Mouse (Mus musculus) embryonic fibroblast, embryonic 13.5 days (primary cell): ENCODE data around the gene Mdfic. TPM values are rescaled to one million over a fixed set of nuclear protein-coding genes. Genes with fewer than 3 reads are reported as not detected.

Experiments used
- H3K27ac ChIP-seq: 2 replicates; pipeline ENCODE4 v1.5.1; 2012; ENCODE audit warnings: low read length, control low read depth, inconsistent platforms; ENCODE audit not compliant: insufficient read depth
- H3K4me1 ChIP-seq: 2 replicates; pipeline ENCODE4 v1.6.1; 2011; ENCODE audit warnings: low read length; ENCODE audit not compliant: control insufficient read depth, insufficient read depth
- H3K4me3 ChIP-seq: 2 replicates; pipeline ENCODE4 v1.5.1; 2011; ENCODE audit warnings: mild to moderate bottlenecking, control low read depth, low read length; ENCODE audit not compliant: insufficient read depth
- CTCF ChIP-seq: IDR thresholded peaks from 2 replicates; pipeline ENCODE4 v1.5.1; 2011; ENCODE audit warnings: mild to moderate bottlenecking, control low read depth, low read length, moderate library complexity, borderline replicate concordance; ENCODE audit not compliant: insufficient read depth
- POLR2A ChIP-seq: IDR thresholded peaks from 2 replicates; pipeline ENCODE4 v1.6.1; 2011; ENCODE audit warnings: low read depth, mild to moderate bottlenecking, control low read depth, low read length, moderate library complexity
- polyA plus RNA-seq: library from polyadenylated mRNA; stranded (reverse); fragments of >200 nt; gene quantifications from 2 replicates; pipeline ENCODE4 v1.2.4, GENCODE M21; 2011; ENCODE audit warnings: low read depth; ENCODE audit not compliant: missing spikeins, insufficient read length

The Mdfic gene
- polyA plus RNA-seq, 1 experiment: 73.6 TPM

- Histone ChIP-seq H3K4me1 (peaks cover 14% of the 10 kb centered on the region; the same call in 1 of the 2 replicates), H3K4me3 (no peak overlapping the region), H3K27ac (no peak overlapping the region)
- TF ChIP-seq CTCF (no peak), POLR2A (no peak)
These were observed 3.8 kb downstream of the Mdfic start for GRCm38 (mm10) chr6:15724304-15724703.

GRCm38 (mm10) chr6:15726422-15726821, 6.0 kb downstream of the Mdfic start:
- Histone ChIP-seq H3K4me1 (peaks cover 24% of the 10 kb centered on the region), H3K27ac (0 out of 2 replicates have a peak overlapping the region, but pooled peaks have one; percentile 40), H3K4me3 (no peak overlapping the region)
- TF ChIP-seq CTCF (no peak), POLR2A (no peak)

GRCm38 (mm10) chr6:15727681-15728410, 7.4 kb downstream of the Mdfic start:
- TF ChIP-seq POLR2A (no peak), CTCF (no peak)
- Histone ChIP-seq H3K27ac (peak overlapping the region; percentile 83), H3K4me3 (no peak overlapping the region), H3K4me1 (peaks cover 26% of the 10 kb centered on the region)

GRCm38 (mm10) chr6:15728844-15729577, 8.6 kb downstream of the Mdfic start:
- TF ChIP-seq POLR2A (no peak), CTCF (no peak)
- Histone ChIP-seq H3K27ac (peak overlapping the region; percentile 83), H3K4me1 (peaks cover 26% of the 10 kb centered on the region), H3K4me3 (no peak overlapping the region)

GRCm38 (mm10) chr6:15730258-15730657, 9.8 kb downstream of the Mdfic start:
- Histone ChIP-seq H3K4me1 (peaks cover 26% of the 10 kb centered on the region), H3K27ac (peak overlapping the region; percentile 65)
- no peak for TF ChIP-seq POLR2A
- TF ChIP-seq CTCF: no peak

GRCm38 (mm10) chr6:15730666-15731065, 10.2 kb downstream of the Mdfic start:
- peak overlapping the region; percentile 82 for H3K27ac ChIP-seq
- no peak for TF ChIP-seq POLR2A
- H3K4me3 ChIP-seq: no peak overlapping the region
- peaks cover 26% of the 10 kb centered on the region for H3K4me1 ChIP-seq

More at GRCm38 (mm10) chr6:15730258-15730657, 9.8 kb downstream of the Mdfic start:
- H3K4me3 ChIP-seq: no peak overlapping the region

- no peak overlapping the region for H3K4me3 ChIP-seq
- peaks cover 26% of the 10 kb centered on the region for H3K4me1 ChIP-seq
- H3K27ac ChIP-seq: peak overlapping the region; percentile 82
- no peak for TF ChIP-seq CTCF
These were observed 11.0 kb downstream of the Mdfic start for GRCm38 (mm10) chr6:15731452-15731851.

GRCm38 (mm10) chr6:15737312-15737911, 17.0 kb downstream of the Mdfic start:
- TF ChIP-seq POLR2A: no peak
- no peak for TF ChIP-seq CTCF
- H3K4me3 ChIP-seq: no peak overlapping the region
- no peak overlapping the region for H3K27ac ChIP-seq
- peaks cover 9% of the 10 kb centered on the region for H3K4me1 ChIP-seq

GRCm38 (mm10) chr6:15738331-15738943, 18.0 kb downstream of the Mdfic start:
- Histone ChIP-seq H3K27ac (no peak overlapping the region), H3K4me3 (no peak overlapping the region), H3K4me1 (peaks cover 12% of the 10 kb centered on the region)
- TF ChIP-seq POLR2A: no peak
- TF ChIP-seq CTCF: no peak
